Mouse (Mus musculus) T-cell, adult 2 months (primary cell): ENCODE data around the gene Bad.
"Not testable (repeated sequence)": the region's sequence is repeated elsewhere in the genome, so short reads cannot be mapped to it uniquely, and the experiment has no call there.

Experiments
- DNase-seq: peaks from one replicate; pipeline ENCODE4 v3.0.0; 2022; ENCODE audit warnings: low spot score

Gene Bad

DNA sequence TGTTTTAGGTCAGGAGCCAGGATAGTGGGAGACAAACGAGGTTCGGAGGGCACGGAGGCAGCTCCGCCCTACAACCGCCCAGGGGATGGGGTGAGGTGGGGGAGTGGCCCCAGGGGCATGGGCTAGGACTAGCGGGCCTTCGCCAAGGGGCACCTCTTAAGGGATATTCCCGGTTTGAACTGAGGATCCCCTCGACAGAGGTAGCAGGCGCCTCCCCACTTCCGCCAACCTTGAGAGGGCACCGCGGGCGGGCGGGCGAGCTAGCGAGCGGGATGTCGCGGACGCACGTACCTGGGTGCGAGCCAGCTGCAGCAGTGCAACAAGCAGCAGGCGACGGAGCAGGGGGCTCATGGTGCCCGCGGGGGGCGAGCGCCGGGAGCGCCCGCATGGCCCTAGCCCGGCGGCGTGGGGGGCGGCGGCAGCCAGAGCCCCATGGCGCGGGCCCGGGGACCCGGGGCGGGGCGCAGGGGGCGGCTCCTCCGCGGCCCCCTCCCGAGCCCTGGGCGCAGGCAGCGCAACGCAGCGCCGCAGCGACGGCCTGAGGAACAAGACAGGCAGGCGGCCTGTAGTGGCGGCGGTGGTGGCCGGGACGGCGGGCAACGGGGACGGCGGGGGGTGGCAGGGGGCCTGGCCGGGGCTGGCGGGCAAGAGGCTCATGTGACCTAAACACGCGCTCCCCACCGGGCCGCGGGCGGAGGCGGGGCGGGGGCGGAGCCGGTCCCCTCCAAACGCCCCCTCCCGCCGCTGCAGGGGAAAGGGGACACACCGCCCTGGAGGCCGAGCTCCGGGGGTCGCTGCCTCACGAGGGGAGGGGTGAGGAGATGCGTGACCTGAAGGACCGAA, 45.6 kb downstream of the Bad start, which contains the start of gene Vegfb:
TSS of gene Vegfb (minus strand) at position 591 of the 843 bp plus-strand sequence.
- peak; percentile 56 for DNase-seq

DNA sequence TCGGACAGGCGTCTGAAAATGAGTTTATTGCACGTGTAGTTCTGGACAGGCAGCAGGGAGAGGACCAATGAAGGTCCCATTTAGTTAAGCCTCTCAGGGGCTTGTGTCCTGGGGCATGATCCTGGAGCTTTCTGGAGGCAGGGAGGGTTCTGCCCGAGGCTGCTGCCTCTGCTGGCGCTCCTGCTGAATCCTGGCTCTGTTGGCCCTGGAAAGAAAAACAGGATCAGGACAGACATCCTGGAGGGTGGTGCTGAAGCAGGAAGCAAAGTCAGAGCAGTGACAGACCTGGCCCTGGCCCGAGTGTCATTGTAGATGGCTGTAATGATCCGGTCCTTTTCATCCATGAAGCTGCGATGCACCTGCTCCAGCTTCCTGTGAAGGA, 46.2 kb downstream of the Bad start:
- no peak for DNase-seq

DNA sequence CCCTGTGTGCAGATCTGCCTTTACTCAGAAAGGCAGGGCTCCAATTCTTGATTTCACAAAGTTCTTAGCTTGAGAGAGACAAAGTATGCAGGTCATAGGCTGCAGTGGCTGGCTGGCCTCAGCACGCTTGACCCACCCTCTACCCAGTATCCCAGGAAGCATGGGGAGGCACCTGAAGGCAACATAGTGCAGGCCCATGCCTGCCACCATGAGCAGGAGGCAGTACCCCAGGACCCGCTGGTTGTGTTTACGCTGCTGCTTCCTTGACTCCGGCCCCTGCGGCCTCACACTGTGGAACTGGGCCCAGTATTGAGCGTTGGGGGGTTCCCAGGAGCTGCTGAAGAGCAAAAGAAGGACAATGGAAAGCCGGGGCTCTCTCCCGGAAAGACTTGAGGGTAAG, 47.6 kb downstream of the Bad start:
- DNase-seq = no peak

DNA sequence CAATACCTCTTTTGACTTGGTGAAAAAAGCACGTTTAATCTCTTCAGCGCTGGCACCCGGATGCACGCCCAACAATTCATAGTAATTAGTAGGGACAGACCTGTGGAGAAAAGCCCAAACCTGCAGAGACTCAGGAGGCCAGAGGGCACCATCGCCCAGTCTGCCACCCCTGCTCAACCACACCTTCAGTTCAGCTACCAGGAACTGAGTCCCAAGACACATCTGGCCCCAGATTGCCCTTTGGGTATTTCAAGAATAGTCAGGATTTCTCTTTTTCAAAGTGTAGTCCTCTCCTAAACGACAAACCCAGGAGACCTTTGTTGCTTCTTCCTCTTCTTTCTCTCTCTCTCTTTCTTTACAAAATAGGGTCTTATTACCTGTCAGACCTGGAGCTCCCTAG, 49.1 kb downstream of the Bad start:
- no peak for DNase-seq

DNA sequence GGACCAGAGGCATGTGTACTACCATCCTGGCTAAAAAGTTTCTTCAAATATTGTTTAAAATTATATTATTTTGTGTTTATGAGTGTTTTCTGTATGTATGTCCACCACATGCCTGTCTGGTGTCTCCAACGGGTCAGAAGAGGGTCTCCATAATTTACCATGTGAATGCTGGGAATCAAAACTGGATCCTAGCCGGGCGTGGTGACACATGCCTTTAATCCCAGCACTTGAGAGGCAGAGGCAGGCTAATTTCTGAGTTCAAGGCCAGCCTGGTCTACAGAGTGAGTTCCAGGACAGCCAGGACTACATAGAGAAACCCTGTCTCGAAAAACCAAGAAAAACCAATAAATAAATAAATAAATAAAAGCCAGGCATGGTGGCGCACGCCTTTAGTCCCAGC, 49.5 kb downstream of the Bad start:
- DNase-seq = not testable (repeated sequence)

DNA sequence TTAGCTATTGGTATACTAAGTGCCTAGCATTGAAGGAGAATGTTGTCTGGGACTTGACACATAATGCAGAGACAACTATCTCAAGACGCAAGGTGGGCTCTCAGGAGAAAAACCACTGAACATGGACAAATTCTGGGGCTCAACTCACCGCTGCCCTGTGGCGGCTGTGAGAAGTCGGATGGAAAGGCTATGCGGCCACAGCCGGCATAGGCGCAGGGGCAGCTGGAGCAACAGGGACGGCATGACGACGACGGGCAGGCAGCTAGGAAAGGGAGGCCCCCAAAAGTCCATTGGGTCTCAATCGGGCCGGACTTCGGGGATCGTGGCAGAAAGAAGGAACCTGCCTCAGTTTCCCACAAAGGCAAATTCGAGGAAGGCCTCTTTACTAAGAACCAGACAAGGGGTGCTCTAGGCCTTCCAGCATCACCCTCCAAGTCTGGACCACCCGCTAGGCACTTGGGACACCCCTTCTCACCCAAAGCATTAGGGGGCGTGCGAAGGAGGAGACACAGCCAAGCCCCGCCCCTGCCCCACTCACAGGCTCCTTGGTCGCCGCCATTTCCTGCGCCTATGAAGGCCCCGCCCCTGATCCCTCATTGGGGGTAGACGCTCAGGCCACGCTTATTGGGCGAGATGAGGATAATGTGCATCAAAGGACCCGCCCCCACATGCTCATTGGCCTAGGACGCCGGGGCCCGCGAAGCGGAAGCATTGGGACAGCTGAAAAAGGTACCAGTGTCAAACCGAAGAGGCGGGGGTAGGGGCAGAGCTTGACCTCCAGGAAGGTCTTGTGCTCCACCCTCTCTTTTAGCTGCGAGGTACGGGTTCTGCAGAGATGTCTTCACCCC, 50.6 kb downstream of the Bad start, which contains the start of gene Dnajc4:
TSS of gene Dnajc4 (minus strand) at position 562 of the 848 bp plus-strand sequence.
- peak; percentile 96 for DNase-seq

DNA sequence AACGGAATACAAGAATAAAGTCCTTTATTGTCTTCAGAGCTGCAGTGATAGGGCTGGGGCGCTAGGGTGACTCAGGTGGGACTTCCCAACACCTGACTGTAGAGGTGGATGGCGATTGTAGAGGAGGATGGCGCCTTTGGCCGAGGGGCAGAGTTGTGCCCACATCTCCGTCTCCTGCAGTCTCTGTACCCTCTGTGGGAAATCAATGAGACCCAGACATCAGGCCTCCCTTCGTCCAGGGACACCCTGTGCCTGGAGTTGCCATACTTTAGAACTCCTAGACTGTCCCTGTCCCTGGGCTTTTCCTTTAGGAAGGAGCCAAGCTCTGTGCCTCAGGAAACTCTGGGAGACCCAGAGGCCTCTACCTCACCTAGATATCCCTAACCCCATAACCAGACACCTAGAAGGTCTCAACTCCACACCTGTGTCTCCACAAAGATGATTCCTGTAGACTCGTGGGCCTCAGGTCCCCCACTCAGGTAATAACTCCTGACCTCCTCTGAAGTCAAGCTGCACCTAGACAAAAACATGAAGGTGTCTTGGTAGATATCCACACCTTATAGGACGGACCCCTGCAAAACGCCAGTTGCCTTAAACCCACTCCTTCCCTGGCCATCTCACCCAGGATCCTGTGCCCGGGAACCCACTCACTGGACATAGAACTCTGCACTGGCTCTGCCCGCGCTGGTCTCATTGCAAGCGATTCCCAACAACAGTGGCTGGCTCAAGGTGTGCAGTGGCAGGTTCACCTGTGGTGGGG, 51.5 kb downstream of the Bad start:
- DNase-seq = no peak

DNA sequence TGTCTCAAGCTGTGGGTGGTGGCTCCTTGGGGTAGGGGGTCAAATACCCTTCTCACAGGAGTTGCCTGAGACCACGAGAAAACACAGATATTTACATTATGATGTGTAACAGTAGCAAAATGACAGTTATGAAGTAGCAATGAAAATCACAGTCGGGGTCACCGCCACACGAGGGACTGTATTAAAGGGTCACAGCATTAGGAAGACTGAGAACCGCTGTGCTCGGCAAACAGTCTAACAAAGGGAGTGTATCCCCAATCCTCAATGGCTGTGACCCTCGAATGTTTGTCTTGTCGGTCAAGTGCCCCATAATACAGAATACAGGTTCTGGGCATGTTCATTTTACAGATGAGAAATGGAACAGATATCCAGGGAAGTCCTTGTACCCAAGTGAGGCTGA, 52.3 kb downstream of the Bad start:
- DNase-seq = no peak

DNA sequence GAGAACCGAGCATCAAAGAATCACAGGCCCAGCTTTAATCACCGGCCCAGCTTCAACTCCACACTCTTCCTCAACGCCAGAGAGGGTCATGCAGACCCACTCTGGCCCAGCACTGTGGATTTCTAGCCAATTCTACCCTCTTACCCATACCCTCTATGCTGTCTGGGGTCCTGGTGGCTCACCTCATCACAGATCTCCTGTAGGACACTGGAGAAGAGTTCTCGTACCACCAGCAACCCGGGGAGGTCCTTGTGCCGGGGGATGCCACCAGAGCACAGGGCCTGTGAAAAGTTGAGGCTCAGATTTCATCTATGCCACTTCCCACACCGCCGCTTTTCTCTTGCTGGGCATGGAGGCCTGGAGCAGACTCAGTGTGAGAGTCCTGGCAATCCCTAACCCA, 52.8 kb downstream of the Bad start:
- DNase-seq = no peak

DNA sequence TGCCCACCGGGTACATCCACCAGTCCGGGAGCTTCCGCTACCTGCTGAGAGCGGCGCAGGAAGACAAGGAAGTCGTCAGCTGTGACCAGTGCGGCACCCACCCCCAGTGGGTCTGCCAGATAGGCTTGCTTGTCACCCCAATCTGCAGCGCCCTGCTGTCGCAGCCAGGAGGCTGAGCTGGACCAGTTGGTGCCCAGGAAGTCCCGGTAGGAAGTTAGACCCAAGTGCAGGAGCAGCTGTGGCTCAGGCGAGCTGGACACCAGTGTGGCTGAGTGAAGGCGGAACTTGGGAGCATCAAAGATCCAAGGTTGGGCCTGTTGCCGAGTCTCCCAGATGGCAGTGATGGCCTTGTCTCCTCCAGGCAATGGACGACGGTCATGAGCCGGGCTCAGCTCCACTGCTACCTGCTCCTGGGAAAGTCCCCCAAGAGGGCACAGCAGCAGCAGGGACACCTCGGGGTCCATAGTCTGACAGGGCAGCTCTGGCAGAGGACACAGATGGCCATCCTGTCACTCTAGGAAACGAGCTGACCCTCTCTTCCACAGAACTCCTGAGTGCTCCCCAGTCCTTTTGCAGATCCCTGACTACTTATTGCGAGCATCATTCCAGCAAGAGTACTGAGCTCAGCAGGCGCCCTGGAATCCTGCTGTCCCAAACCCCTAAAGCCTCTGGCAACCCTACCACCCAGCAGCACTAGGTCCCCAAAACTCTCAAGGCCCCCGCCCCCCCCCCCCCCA, 53.8 kb downstream of the Bad start:
- DNase-seq = no peak

DNA sequence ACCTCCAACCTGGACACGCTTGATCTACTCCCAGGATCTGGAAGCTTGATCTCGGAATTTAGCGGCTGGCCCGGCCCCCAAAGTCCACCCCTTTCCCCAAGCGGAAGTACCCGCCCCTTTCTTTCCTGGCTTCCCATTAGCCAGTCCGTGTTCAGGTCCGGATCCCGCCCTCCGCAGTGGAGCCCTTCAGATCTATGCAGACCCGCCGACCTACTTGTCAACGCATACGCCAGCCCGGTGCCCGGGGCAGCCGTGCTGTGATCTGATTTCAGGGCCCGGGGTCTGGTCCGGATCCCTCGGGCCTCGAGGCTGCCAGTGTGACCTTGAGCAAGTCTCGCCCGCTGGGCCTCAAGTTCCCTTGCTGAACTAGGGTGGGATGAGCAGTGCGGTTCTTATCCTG, 54.3 kb downstream of the Bad start, which contains the start of the genes Nudt22 and Trpt1:
TSS of gene Nudt22 (minus strand) at position 112 of the 400 bp plus-strand sequence.
TSS of gene Trpt1 (plus strand) at position 126 of the 400 bp plus-strand sequence.
- peak; percentile 66 for DNase-seq

DNA sequence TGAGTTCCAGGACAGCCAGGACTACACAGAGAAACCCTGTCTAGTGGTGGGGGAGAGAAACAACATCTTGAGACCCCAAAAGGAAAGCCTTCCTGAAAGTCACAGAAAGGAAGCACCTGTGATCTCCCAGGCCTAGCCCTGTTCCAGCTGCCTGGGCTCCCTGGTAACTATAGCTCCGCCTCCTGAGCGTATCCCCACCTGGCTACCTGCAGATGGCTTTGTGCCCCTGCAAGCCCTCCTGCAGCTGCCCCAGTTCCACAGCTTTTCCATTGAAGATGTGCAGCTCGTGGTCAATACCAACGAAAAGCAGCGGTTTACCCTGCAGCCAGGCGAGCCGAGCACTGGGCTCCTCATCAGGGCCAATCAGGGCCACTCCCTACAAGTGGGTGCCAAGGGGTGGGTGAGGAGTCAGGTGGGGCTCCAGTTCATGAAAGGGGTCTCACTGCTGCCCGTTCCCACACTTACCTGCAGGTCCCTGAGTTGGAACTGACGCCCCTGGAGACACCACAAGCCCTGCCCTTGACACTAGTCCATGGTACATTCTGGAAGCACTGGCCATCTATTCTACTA, 56.1 kb downstream of the Bad start:
- no peak for DNase-seq

DNA sequence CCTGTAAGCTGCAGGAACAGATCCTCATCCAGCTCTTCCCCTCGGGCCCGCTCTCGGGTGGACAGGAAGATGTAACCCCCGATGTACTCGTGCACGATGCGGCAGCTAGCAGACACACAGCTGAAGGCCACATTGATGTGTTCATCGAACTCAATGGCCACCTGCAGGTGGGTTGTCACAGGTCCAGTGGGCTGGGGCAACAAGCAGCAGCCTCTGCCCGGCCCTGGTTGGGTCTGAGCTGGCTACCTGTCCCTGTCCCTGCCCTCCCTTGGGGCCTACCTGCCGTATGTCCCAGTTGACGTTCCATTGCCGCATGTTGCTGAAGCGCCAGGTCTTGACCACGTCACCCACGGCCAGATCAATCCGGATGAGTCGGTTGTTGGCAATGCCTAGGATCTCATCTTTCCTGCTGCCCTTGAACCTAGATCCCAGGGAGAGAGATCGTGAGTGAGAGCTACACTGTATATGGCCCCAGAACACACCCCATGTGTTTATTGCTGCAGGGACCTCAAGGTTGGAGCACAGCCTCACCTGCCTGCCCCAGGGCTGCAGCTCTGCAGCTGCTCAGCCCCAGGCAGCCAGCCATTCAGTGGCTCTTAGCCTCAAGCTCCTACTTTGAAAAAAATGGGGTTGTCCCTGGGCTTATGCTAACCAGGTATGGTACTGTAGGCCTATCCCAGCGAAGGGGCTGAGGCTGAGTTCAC, 57.9 kb downstream of the Bad start:
- DNase-seq = no peak
